Mouse (Mus musculus) monocyte, adult 2 months (primary cell): Measurements from ENCODE around the gene Wdr13.
A peak's percentile ranks its signal among the peaks of the same experiment; 100 is the strongest.
"Not testable (repeated sequence)": the region's sequence is repeated elsewhere in the genome, so short reads cannot be mapped to it uniquely, and the experiment has no call there.

Experiments
- DNase-seq, 2 experiments: peaks; one replicate each; pipeline ENCODE4 v3.0.0; 2022; ENCODE audit warnings: low spot score in 2 of 2, low read depth in 1 of 2

Wdr13 gene

GRCm38 (mm10) chrX:8115275-8115674 lies 17.4 kb downstream of the Wdr13 start:
- no peak for DNase-seq

GRCm38 (mm10) chrX:8105019-8105418 lies 27.7 kb downstream of the Wdr13 start:
- no peak for DNase-seq

- no peak for DNase-seq
These were observed 30.5 kb downstream of the Wdr13 start for GRCm38 (mm10) chrX:8102213-8102668.

- no peak for DNase-seq
These were observed 31.7 kb downstream of the Wdr13 start for GRCm38 (mm10) chrX:8101017-8101416.

- DNase-seq, result no peak
These were observed 33.3 kb downstream of the Wdr13 start for GRCm38 (mm10) chrX:8099435-8099834.

GRCm38 (mm10) chrX:8096787-8097242 lies 35.9 kb downstream of the Wdr13 start:
- peak; percentile 88 to 91 for DNase-seq

GRCm38 (mm10) chrX:8096068-8096786 lies 36.5 kb downstream of the Wdr13 start:
- DNase-seq, result peak; percentile 65 to 90

GRCm38 (mm10) chrX:8095546-8095945 lies 37.1 kb downstream of the Wdr13 start:
- DNase-seq, result no peak

- DNase-seq, result not testable (repeated sequence)
These were observed 41.7 kb downstream of the Wdr13 start for GRCm38 (mm10) chrX:8090954-8091347.

- DNase-seq, result peak; percentile 23 to 36
These were observed 42.2 kb downstream of the Wdr13 start, which contains the start of gene Was for GRCm38 (mm10) chrX:8090346-8090953. Gene Was, minus strand, starts transcription at chrX:8090498.

- no peak for DNase-seq
These were observed 42.9 kb downstream of the Wdr13 start for GRCm38 (mm10) chrX:8089746-8090145.

GRCm38 (mm10) chrX:8085611-8086010 lies 47.1 kb downstream of the Wdr13 start:
- DNase-seq, result no peak

- no peak for DNase-seq
These were observed 47.9 kb downstream of the Wdr13 start for GRCm38 (mm10) chrX:8084771-8085259.

- DNase-seq, result no peak
These were observed 57.6 kb downstream of the Wdr13 start for GRCm38 (mm10) chrX:8075104-8075503.

- DNase-seq, result peak; percentile 83 to 84
These were observed 58.2 kb downstream of the Wdr13 start, which contains the start of gene Suv39h1 for GRCm38 (mm10) chrX:8074430-8075014. Gene Suv39h1, minus strand, starts transcription at chrX:8074760.

- no peak for DNase-seq
These were observed 58.7 kb downstream of the Wdr13 start for GRCm38 (mm10) chrX:8073881-8074429.
